Mouse (Mus musculus): ENCODE measurements around the gene Ndufb11. TPM values are rescaled to one million over a fixed set of nuclear protein-coding genes. Genes with fewer than 3 reads are reported as not detected.

The Ndufb11 gene
- total RNA-seq, 2 experiments from 2014 or later, result 151 to 152 TPM

- no peak for DNase-seq (ENCODE audit: low spot score in 2 of 2)
- no peak overlapping the region for H3K27ac ChIP-seq
- H3K4me3 ChIP-seq, result no peak overlapping the region
- TF ChIP-seq CTCF (conservative IDR thresholded peaks at IDR 0.05), result peak; percentile 75
Observed at GRCm38 (mm10) chrX:20587968-20588367, 29.5 kb downstream of the Ndufb11 start.

GRCm38 (mm10) chrX:20573927-20574326, 43.5 kb downstream of the Ndufb11 start:
- Histone ChIP-seq H3K4me3 (no peak overlapping the region), H3K27ac (no peak overlapping the region)
- no peak for TF ChIP-seq CTCF (conservative IDR thresholded peaks at IDR 0.05)
- DNase-seq (ENCODE audit: low spot score in 2 of 2), result no peak

GRCm38 (mm10) chrX:20572683-20573082, 44.7 kb downstream of the Ndufb11 start:
- DNase-seq (ENCODE audit: low spot score in 2 of 2), result no peak

GRCm38 (mm10) chrX:20571024-20571423, 46.4 kb downstream of the Ndufb11 start:
- no peak for TF ChIP-seq CTCF (conservative IDR thresholded peaks at IDR 0.05)
- no peak for DNase-seq (ENCODE audit: low spot score in 2 of 2)
- Histone ChIP-seq H3K4me3 (no peak overlapping the region), H3K27ac (no peak overlapping the region)

More at GRCm38 (mm10) chrX:20572683-20573082, 44.7 kb downstream of the Ndufb11 start:
- no peak overlapping the region for H3K4me3 ChIP-seq
- no peak for TF ChIP-seq CTCF (conservative IDR thresholded peaks at IDR 0.05)
- H3K27ac ChIP-seq, result no peak overlapping the region

Other genes starting within 250 kb of the Ndufb11 start
- 1 to 10 TPM; 7.2 to 7.6 TPM for gene Jade3, start 191.9 kb downstream of the Ndufb11 start, total RNA-seq (2021)
- gene Rgn, start 67.8 kb downstream of the Ndufb11 start, total RNA-seq (2021), result under 1 TPM; 0.22 to 0.54 TPM
- 10 to 100 TPM; 51.2 to 52.5 TPM for gene Rbm10, start 116 bp downstream of the Ndufb11 start, total RNA-seq (2021)
- gene Uba1, start 40.7 kb upstream of the Ndufb11 start, total RNA-seq (2021), result 100 to 1,000 TPM; 345 to 375 TPM
- gene Cdk16, start 70.3 kb upstream of the Ndufb11 start, total RNA-seq (2021), result 100 to 1,000 TPM; 195 to 200 TPM
- gene Usp11, start 86.3 kb upstream of the Ndufb11 start, total RNA-seq (2021), result 100 to 1,000 TPM; 114 to 122 TPM
- gene Araf, start 180.2 kb upstream of the Ndufb11 start, total RNA-seq (2021), result 100 to 1,000 TPM; 180 to 199 TPM